Mouse (Mus musculus): ENCODE results near the gene Iscu. TPM values are rescaled to one million over a fixed set of nuclear protein-coding genes. Genes with fewer than 3 reads are reported as not detected.
"Not testable (repeated sequence)": the region's sequence is repeated elsewhere in the genome, so short reads cannot be mapped to it uniquely, and the experiment has no call there.

Gene Iscu
- polyA plus RNA-seq, 1 experiment: 108 TPM

- H3K4me3 ChIP-seq (replicated peaks; ENCODE audit: control insufficient read depth, low read depth, low read length): no peak overlapping the region
- peak overlapping the region; percentile 88 for H3K27ac ChIP-seq (ENCODE audit: control insufficient read depth, insufficient read depth, low read depth, low read length, poor library complexity)
- H3K4me1 ChIP-seq (ENCODE audit: control insufficient read depth, insufficient read depth, low read length): peaks cover 5% of the 10 kb centered on the region
- TF ChIP-seq POLR2A (IDR thresholded peaks at IDR 0.05; ENCODE audit: borderline replicate concordance, control insufficient read depth, low read depth, low read length): peak; percentile 80
- TF ChIP-seq CTCF (IDR thresholded peaks at IDR 0.05; ENCODE audit: control insufficient read depth, insufficient read depth, low read length): peak; percentile 8; the same call in 1 of the 2 replicates
- WGBS: 23% methylated on average over 8 of the region's 8 CpGs
Measured at GRCm38 (mm10) chr5:113776896-113777226, 4.3 kb downstream of the Iscu start.

GRCm38 (mm10) chr5:113777728-113778127 is 5.2 kb downstream of the Iscu start:
- not testable (repeated sequence) for H3K27ac ChIP-seq (ENCODE audit: control insufficient read depth, insufficient read depth, low read depth, low read length, poor library complexity); H3K4me1 ChIP-seq (ENCODE audit: control insufficient read depth, insufficient read depth, low read length); H3K4me3 ChIP-seq (replicated peaks; ENCODE audit: control insufficient read depth, low read depth, low read length)
- 60% methylated on average over 8 of the region's 8 CpGs for WGBS

- 83% methylated on average over 5 of the region's 5 CpGs for WGBS
- H3K4me1 ChIP-seq (ENCODE audit: control insufficient read depth, insufficient read depth, low read length): peaks cover 5% of the 10 kb centered on the region
- H3K27ac ChIP-seq (ENCODE audit: control insufficient read depth, insufficient read depth, low read depth, low read length, poor library complexity): no peak overlapping the region
- H3K4me3 ChIP-seq (replicated peaks; ENCODE audit: control insufficient read depth, low read depth, low read length): no peak overlapping the region
- TF ChIP-seq POLR2A (IDR thresholded peaks at IDR 0.05; ENCODE audit: borderline replicate concordance, control insufficient read depth, low read depth, low read length): no peak
- no peak for TF ChIP-seq CTCF (IDR thresholded peaks at IDR 0.05; ENCODE audit: control insufficient read depth, insufficient read depth, low read length)
Measured at GRCm38 (mm10) chr5:113779569-113779968, 7.0 kb downstream of the Iscu start.

GRCm38 (mm10) chr5:113780082-113780752 is 7.7 kb downstream of the Iscu start:
- TF ChIP-seq POLR2A (IDR thresholded peaks at IDR 0.05; ENCODE audit: borderline replicate concordance, control insufficient read depth, low read depth, low read length) (no peak), CTCF (IDR thresholded peaks at IDR 0.05; ENCODE audit: control insufficient read depth, insufficient read depth, low read length) (no peak)
- no peak overlapping the region for H3K27ac ChIP-seq (ENCODE audit: control insufficient read depth, insufficient read depth, low read depth, low read length, poor library complexity)
- no peak overlapping the region for H3K4me3 ChIP-seq (replicated peaks; ENCODE audit: control insufficient read depth, low read depth, low read length)
- 90% methylated on average over 3 of the region's 3 CpGs for WGBS
- peaks cover 5% of the 10 kb centered on the region for H3K4me1 ChIP-seq (ENCODE audit: control insufficient read depth, insufficient read depth, low read length)

- Histone ChIP-seq H3K27ac (ENCODE audit: control insufficient read depth, insufficient read depth, low read depth, low read length, poor library complexity) (no peak overlapping the region), H3K4me3 (replicated peaks; ENCODE audit: control insufficient read depth, low read depth, low read length) (no peak overlapping the region), H3K4me1 (ENCODE audit: control insufficient read depth, insufficient read depth, low read length) (peaks cover 5% of the 10 kb centered on the region)
- TF ChIP-seq POLR2A (IDR thresholded peaks at IDR 0.05; ENCODE audit: borderline replicate concordance, control insufficient read depth, low read depth, low read length) (no peak), CTCF (IDR thresholded peaks at IDR 0.05; ENCODE audit: control insufficient read depth, insufficient read depth, low read length) (no peak)
- WGBS: 89% methylated on average over 5 of the region's 5 CpGs
Measured at GRCm38 (mm10) chr5:113780763-113781162, 8.2 kb downstream of the Iscu start.

GRCm38 (mm10) chr5:113781254-113781653 is 8.7 kb downstream of the Iscu start:
- peaks cover 2% of the 10 kb centered on the region for H3K4me1 ChIP-seq (ENCODE audit: control insufficient read depth, insufficient read depth, low read length)
- WGBS: 83% methylated on average over 7 of the region's 7 CpGs
- H3K4me3 ChIP-seq (replicated peaks; ENCODE audit: control insufficient read depth, low read depth, low read length): no peak overlapping the region
- no peak for TF ChIP-seq CTCF (IDR thresholded peaks at IDR 0.05; ENCODE audit: control insufficient read depth, insufficient read depth, low read length)
- no peak for TF ChIP-seq POLR2A (IDR thresholded peaks at IDR 0.05; ENCODE audit: borderline replicate concordance, control insufficient read depth, low read depth, low read length)
- no peak overlapping the region for H3K27ac ChIP-seq (ENCODE audit: control insufficient read depth, insufficient read depth, low read depth, low read length, poor library complexity)

GRCm38 (mm10) chr5:113781875-113782274 is 9.3 kb downstream of the Iscu start:
- peaks cover 2% of the 10 kb centered on the region for H3K4me1 ChIP-seq (ENCODE audit: control insufficient read depth, insufficient read depth, low read length)
- 72% methylated on average over 7 of the region's 7 CpGs for WGBS
- no peak overlapping the region for H3K4me3 ChIP-seq (replicated peaks; ENCODE audit: control insufficient read depth, low read depth, low read length)
- H3K27ac ChIP-seq (ENCODE audit: control insufficient read depth, insufficient read depth, low read depth, low read length, poor library complexity): no peak overlapping the region
- TF ChIP-seq CTCF (IDR thresholded peaks at IDR 0.05; ENCODE audit: control insufficient read depth, insufficient read depth, low read length) (no peak), POLR2A (IDR thresholded peaks at IDR 0.05; ENCODE audit: borderline replicate concordance, control insufficient read depth, low read depth, low read length) (no peak)

- no peak for TF ChIP-seq POLR2A (IDR thresholded peaks at IDR 0.05; ENCODE audit: borderline replicate concordance, control insufficient read depth, low read depth, low read length)
- no peak for TF ChIP-seq CTCF (IDR thresholded peaks at IDR 0.05; ENCODE audit: control insufficient read depth, insufficient read depth, low read length)
- no peak overlapping the region for H3K27ac ChIP-seq (ENCODE audit: control insufficient read depth, insufficient read depth, low read depth, low read length, poor library complexity)
- 86% methylated on average over 7 of the region's 7 CpGs for WGBS
Measured at GRCm38 (mm10) chr5:113782624-113783023, 10.1 kb downstream of the Iscu start.

GRCm38 (mm10) chr5:113783581-113784001 is 11.0 kb downstream of the Iscu start:
- Histone ChIP-seq H3K4me1 (ENCODE audit: control insufficient read depth, insufficient read depth, low read length) (no peaks in the 10 kb centered on the region), H3K27ac (ENCODE audit: control insufficient read depth, insufficient read depth, low read depth, low read length, poor library complexity) (no peak overlapping the region; the same call in 1 of the 2 replicates), H3K4me3 (replicated peaks; ENCODE audit: control insufficient read depth, low read depth, low read length) (no peak overlapping the region)
- no peak for TF ChIP-seq CTCF (IDR thresholded peaks at IDR 0.05; ENCODE audit: control insufficient read depth, insufficient read depth, low read length)
- no peak for TF ChIP-seq POLR2A (IDR thresholded peaks at IDR 0.05; ENCODE audit: borderline replicate concordance, control insufficient read depth, low read depth, low read length)
- 35% methylated on average over 12 of the region's 12 CpGs for WGBS

More at GRCm38 (mm10) chr5:113782624-113783023, 10.1 kb downstream of the Iscu start:
- H3K4me3 ChIP-seq (replicated peaks; ENCODE audit: control insufficient read depth, low read depth, low read length): no peak overlapping the region
- H3K4me1 ChIP-seq (ENCODE audit: control insufficient read depth, insufficient read depth, low read length): no peaks in the 10 kb centered on the region

- not testable (repeated sequence) for H3K27ac ChIP-seq (ENCODE audit: control insufficient read depth, insufficient read depth, low read depth, low read length, poor library complexity); H3K4me1 ChIP-seq (ENCODE audit: control insufficient read depth, insufficient read depth, low read length); H3K4me3 ChIP-seq (replicated peaks; ENCODE audit: control insufficient read depth, low read depth, low read length)
- 58% methylated on average over 3 of the region's 3 CpGs for WGBS
Measured at GRCm38 (mm10) chr5:113784104-113784503, 11.6 kb downstream of the Iscu start.

Data from bone marrow, adult 2 months (tissue).